Mouse (Mus musculus) liver, adult 2 months (tissue): ENCODE measurements around the gene Cpt1c.

Source experiments
- CTCF ChIP-seq: fragments of 200-500 bp; IDR thresholded peaks from 2 replicates; pipeline ENCODE4 v1.5.1; 2011; ENCODE audit warnings: low read depth, low read length, control low read depth
- POLR2A ChIP-seq: fragments of 200-500 bp; IDR thresholded peaks from 2 replicates; pipeline ENCODE4 v1.6.1; 2011; ENCODE audit warnings: low read length, control low read depth; ENCODE audit not compliant: insufficient read depth; ENCODE audit errors: extremely low read depth

DNA sequence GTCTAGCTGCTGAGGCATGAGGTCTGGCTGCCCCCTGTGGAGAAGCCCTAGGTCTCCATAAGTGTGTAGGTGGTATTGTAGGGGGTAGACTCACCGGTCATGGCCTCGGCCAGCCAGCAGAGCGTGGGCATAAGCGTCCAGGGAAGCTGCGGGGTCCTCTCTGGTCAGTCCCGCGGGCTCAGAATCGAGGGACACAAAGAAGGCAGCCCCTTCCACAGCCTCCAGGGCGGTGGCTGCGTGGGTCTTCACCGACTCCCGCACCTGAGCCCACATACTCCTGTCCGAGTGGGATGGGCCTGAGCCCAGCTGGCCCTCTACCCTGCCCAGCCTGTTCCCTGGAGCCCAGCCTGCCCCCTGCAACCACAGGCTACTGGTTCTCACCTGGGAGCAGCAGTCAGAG lies 9.7 kb downstream of the Cpt1c start:
- TF ChIP-seq CTCF = no peak
- TF ChIP-seq POLR2A = no peak
